Mouse (Mus musculus): ENCODE results near the gene Slc27a1.

Slc27a1 gene

DNA sequence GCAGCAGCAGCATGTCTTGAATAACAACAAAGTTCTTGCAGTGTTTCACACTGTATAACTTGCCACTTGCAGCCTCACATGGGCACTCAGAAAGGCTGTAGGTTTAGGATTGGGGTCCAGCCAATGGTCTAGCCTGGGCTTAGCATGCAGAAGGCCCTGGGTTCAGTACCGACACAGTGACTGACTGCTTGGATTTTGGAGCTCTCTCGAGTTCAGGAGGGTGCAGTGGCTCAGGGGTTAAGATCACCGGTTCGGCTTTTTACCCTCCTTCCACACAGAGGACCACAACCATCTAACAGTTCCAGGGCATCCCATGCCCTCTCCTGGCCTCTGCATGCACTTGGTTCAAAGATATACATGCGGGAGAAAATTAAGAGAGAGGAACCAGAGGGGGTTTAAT, 22.3 kb downstream of the Slc27a1 start:
- POLR2A ChIA-PET, result interaction anchor here (0.7 to 6.7 kb wide), 29 partner anchors 9 to 332 kb away, joined by 3 to 104 read pairs (median 5); partner anchors contain the start of genes Colgalt1 (in 3 of the 4), Slc27a1 (in 3 of the 4), Tmem221 (in 3 of the 4) and Mvb12a (in 2 of the 4)

DNA sequence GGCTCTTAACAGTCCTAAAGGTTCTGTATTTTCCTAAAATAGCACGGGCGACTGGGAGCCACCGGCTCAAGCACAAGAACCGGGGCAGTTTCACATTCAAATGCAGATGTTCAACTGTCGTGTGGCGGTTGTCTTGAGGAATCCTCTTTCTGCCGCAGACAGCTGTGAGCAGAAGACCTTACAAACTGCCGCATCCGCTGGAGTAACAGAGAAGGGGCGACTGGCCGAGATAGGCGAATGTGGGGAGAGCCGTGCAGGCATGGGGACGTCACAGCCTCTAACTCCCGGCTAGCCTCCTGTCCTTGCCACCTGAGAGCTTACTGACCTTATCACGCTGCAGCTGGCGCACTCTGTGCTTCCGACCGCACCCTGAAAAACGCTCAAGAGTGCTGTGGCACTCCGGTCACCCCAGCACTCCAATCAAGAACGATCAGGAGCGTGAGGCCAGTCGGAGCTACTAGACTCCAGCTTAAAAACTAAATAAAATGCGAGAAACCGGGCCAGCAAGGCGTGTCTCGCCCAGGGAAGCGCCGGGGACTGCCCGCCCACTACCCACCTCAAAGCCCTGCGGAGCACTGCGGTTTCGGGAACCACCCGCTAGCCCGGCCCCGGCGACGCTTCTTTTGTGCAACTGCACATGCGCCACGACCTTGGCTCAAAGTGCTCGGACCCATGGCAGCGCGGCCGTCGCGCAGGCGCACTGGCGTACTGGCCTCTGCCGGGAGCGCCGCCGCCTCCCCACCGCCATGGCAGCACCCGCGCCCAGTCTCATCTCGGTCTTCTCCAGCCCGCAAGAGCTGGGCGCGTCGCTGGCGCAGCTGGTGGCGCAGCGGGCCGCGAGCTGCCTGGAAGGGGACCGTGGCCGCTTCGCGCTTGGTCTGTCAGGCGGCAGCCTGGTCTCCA, 23.0 kb downstream of the Slc27a1 start, which contains the start of gene Pgls:
Gene Pgls (plus strand): TSS at position 706 of the 903 bp plus-strand sequence.
- CTCF ChIA-PET, result interaction anchor here (0.6 to 6.5 kb wide), 15 partner anchors 11 to 137 kb away, joined by 3 to 40 read pairs (median 7); partner anchors contain the start of genes Colgalt1 (in 1 of the 4) and Slc27a1 (in 1 of the 4)
- POLR2A ChIA-PET, result interaction anchor here (0.5 to 6.7 kb wide), 44 partner anchors 8 to 945 kb away, joined by 3 to 104 read pairs (median 4); partner anchors contain the start of genes Colgalt1 (in 3 of the 4), Slc27a1 (in 3 of the 4), Tmem221 (in 3 of the 4) and Mvb12a (in 2 of the 4)

More for the DNA sequence above, 22.3 kb downstream of the Slc27a1 start:
- CTCF ChIA-PET, result interaction anchor here (0.6 to 6.5 kb wide), 13 partner anchors 11 to 80 kb away, joined by 3 to 40 read pairs (median 7); partner anchors contain the start of genes Colgalt1 (in 1 of the 4) and Slc27a1 (in 1 of the 4)

- ChIA-PET POLR2A (interaction anchor here (0.6 to 6.7 kb wide), 43 partner anchors 10 to 330 kb away, joined by 3 to 104 read pairs (median 5); partner anchors contain the start of genes Colgalt1 (in 3 of the 4), Slc27a1 (in 3 of the 4), Tmem221 (in 2 of the 4) and Jak3 (in 1 of the 4)), CTCF (interaction anchor here in 2 of 4 experiments (0.6 to 6.5 kb wide), 15 partner anchors 10 to 136 kb away, joined by 3 to 40 read pairs (median 7); partner anchors contain the start of genes Colgalt1 (in 1 of the 2), Slc27a1 (in 1 of the 2) and Tmem221 (in 1 of the 2))
Observed at GRCm38 (mm10) chr8:71592374-71593170, 23.9 kb downstream of the Slc27a1 start.

DNA sequence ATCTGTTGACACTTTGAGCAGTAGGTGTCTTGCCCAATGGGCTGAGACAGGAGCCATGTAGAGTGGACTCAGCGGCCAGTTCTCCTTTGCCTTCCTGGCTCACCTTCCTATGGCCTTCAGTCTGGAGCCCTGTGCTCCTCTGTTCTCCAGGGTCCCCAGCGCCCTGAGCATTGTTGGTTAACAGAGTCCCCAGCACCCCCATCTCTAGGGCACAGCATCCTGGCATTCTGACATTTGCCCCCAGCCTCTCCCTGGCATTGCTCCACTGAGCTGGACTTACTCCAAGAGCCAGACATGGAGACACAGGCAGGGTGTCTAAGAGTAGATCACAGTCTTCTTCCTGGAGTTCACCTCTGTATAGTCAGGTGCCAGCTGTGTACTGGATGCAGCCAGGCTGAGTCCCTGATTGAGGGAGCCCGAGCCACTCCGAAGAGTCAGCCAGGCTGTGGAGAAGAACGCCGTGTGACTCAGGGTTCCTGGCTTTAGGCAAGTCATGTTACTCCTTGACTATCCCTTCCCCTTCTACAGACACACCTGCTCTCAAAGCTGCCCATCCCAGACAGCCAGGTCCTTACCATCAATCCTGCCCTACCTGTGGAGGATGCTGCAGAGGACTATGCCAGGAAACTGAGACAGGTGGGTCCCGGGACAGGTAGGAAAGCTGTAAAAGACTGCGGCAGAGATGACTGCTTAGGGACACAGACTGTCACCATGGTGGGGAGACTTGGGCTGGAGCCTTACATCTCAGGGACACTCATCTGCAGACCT, 25.1 kb downstream of the Slc27a1 start:
- POLR2A ChIA-PET, result interaction anchor here in 3 of 4 experiments (0.5 to 6.7 kb wide), 24 partner anchors 9 to 108 kb away, joined by 3 to 104 read pairs (median 5); partner anchors contain the start of genes Slc27a1 (in 3 of the 3), B3gnt3 (in 1 of the 3), Colgalt1 (in 1 of the 3) and Jak3 (in 1 of the 3)
- CTCF ChIA-PET, result interaction anchor here in 3 of 4 experiments (0.7 to 6.5 kb wide), 11 partner anchors 9 to 86 kb away, joined by 3 to 40 read pairs (median 4); partner anchors contain the start of gene Slc27a1 (in 1 of the 3)

- ChIA-PET POLR2A (interaction anchor here in 3 of 4 experiments (0.6 to 6.7 kb wide), 13 partner anchors 9 to 82 kb away, joined by 3 to 104 read pairs (median 6); partner anchors contain the start of genes Slc27a1 (in 3 of the 3), Jak3 (in 1 of the 3) and Mvb12a (in 1 of the 3)), CTCF (interaction anchor here in 3 of 4 experiments (0.6 to 6.5 kb wide), 12 partner anchors 9 to 1675 kb away, joined by 3 to 40 read pairs (median 5); partner anchors contain the start of gene Slc27a1 (in 1 of the 3))
Observed at GRCm38 (mm10) chr8:71594324-71594722, 25.6 kb downstream of the Slc27a1 start.

DNA sequence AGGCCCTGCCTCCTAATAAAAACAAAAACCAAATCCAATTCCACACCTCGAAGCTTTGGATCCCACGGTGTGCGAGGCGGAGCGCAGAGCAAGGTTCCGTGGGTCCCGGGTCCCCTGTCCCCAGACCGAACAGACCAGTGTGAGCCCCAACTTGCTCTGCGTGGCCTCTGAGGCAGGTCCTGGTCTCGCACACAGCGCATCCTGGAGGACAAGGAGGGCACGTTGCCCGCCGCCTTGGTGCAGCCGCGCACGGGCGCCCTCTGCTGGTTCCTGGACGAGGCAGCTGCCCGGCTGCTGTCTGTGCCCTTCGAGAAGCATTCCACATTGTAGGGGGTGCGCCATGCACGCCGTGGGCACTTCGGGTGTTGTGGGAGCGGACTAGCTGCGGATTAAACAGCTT, 27.2 kb downstream of the Slc27a1 start:
- ChIA-PET POLR2A (interaction anchor here (0.6 to 6.7 kb wide), 27 partner anchors 9 to 88 kb away, joined by 3 to 104 read pairs (median 3); partner anchors contain the start of genes Colgalt1 (in 2 of the 4), Slc27a1 (in 2 of the 4), Tmem221 (in 2 of the 4) and Nxnl1 (in 1 of the 4)), CTCF (interaction anchor here (0.6 to 6.5 kb wide), 54 partner anchors 9 to 190 kb away, joined by 3 to 40 read pairs (median 4); partner anchors contain the start of genes Colgalt1 (in 3 of the 4), Slc27a1 (in 3 of the 4), Tmem221 (in 2 of the 4) and Ankle1 (in 1 of the 4))

- POLR2A ChIA-PET, result interaction anchor here (0.6 to 6.7 kb wide), 23 partner anchors 9 to 89 kb away, joined by 3 to 104 read pairs (median 3); partner anchors contain the start of genes Colgalt1 (in 2 of the 4), Tmem221 (in 2 of the 4), Nxnl1 (in 1 of the 4) and Slc27a1 (in 1 of the 4)
- CTCF ChIA-PET, result interaction anchor here (0.6 to 6.5 kb wide), 54 partner anchors 9 to 190 kb away, joined by 3 to 40 read pairs (median 4); partner anchors contain the start of genes Colgalt1 (in 3 of the 4), Slc27a1 (in 3 of the 4), Tmem221 (in 2 of the 4) and Ankle1 (in 1 of the 4)
Observed at GRCm38 (mm10) chr8:71596384-71596783, 27.7 kb downstream of the Slc27a1 start.

DNA sequence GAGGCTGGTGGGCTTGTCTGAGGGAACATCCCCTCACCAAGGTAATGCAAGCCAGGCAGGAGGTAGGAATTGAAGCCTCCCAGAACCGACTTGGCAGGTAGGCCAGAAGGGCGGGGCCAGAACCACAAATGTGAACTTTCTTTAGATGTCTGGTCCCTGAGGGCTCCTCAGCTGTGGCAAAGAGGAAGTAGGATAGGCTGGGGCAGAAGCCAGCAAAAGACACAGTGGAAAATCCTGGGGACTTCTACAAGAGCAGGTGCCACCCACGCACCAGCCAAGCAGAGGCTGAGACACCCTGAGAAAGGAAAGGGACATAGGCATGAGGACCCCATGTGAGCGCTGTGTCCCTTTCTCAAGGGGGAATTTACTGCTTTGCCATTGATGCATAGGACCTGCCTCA, 28.1 kb downstream of the Slc27a1 start:
- POLR2A ChIA-PET, result interaction anchor here in 3 of 4 experiments (0.9 to 6.7 kb wide), 12 partner anchors 14 to 38 kb away, joined by 3 to 104 read pairs (median 4); partner anchors contain the start of genes Colgalt1 (in 2 of the 3), Tmem221 (in 2 of the 3), Nxnl1 (in 1 of the 3) and Slc27a1 (in 1 of the 3)
- CTCF ChIA-PET, result interaction anchor here (0.8 to 6.5 kb wide), 31 partner anchors 10 to 133 kb away, joined by 3 to 40 read pairs (median 5); partner anchors contain the start of genes Slc27a1 (in 2 of the 4), Colgalt1 (in 1 of the 4), Nxnl1 (in 1 of the 4) and Tmem221 (in 1 of the 4)

DNA sequence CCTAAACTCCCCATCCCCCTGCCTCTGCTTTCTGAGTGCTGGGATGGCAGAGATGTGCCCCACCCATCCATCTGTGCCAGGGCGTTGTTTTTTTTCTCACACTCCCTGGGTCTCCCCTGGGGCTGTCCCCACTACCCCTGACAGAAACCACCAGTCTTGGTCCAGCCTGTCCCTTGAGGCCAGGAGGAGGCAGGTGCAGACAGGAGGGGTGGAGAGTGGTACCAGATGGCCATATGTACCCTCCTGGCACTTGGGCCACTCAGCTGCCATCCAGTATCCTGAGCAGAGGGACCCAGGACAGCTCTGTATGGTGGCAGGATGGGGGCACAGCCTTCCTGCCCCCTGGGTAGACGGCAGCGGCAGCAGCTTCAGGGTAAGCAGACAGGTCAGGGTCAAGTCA, 28.8 kb downstream of the Slc27a1 start, which contains the start of gene Fam129c:
Gene Fam129c (plus strand): TSS at position 198 of the 400 bp plus-strand sequence.
- ChIA-PET POLR2A (interaction anchor here in 2 of 4 experiments (1.0 to 3.9 kb wide), 4 partner anchors 14 to 39 kb away, joined by 5 to 17 read pairs (median 12); partner anchors contain the start of genes Colgalt1 (in 1 of the 2) and Tmem221 (in 1 of the 2)), CTCF (interaction anchor here in 3 of 4 experiments (0.6 to 3.3 kb wide), 3 partner anchors 34 to 896 kb away, joined by 5 to 37 read pairs (median 9); no protein-coding TSS in a partner anchor)

GRCm38 (mm10) chr8:71598375-71598774, 29.7 kb downstream of the Slc27a1 start:
- POLR2A ChIA-PET, result interaction anchor here in 2 of 4 experiments (0.8 to 3.9 kb wide), 9 partner anchors 13 to 40 kb away, joined by 3 to 17 read pairs (median 5); partner anchors contain the start of genes Colgalt1 (in 2 of the 2), Tmem221 (in 2 of the 2) and Slc27a1 (in 1 of the 2)
- CTCF ChIA-PET, result interaction anchor here in 2 of 4 experiments (0.7 to 2.3 kb wide), 3 partner anchors 12 to 39 kb away, joined by 3 to 6 read pairs (median 3); partner anchors contain the start of gene Tmem221 (in 1 of the 2)

DNA sequence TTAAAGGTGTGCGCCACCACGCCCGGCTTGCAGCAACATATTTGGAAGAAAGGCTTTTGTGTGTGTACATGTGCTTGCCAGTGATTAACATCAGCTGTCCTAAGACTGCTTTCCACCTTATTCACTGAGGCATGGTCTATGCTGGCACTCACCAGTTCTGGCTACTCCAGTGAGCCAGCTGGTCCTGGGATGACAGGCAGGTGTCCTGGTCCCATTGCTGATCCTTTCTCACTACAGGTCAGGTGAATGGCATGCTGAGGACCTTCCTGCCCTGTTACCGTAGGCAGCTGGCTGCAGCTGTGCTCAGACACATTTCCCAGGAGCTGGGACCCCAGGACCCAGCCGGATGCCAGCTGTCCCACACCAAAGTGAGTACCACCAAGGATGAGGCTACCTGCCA, 30.2 kb downstream of the Slc27a1 start:
- ChIA-PET CTCF (interaction anchor here in 3 of 4 experiments (0.5 to 2.3 kb wide), 6 partner anchors 12 to 1597 kb away, joined by 3 to 6 read pairs (median 3); partner anchors contain the start of gene Tmem221 (in 1 of the 3)), POLR2A (interaction anchor here in 2 of 4 experiments (0.8 to 3.9 kb wide), 8 partner anchors 12 to 40 kb away, joined by 3 to 17 read pairs (median 6); partner anchors contain the start of genes Colgalt1 (in 2 of the 2), Tmem221 (in 2 of the 2) and Slc27a1 (in 1 of the 2))

DNA sequence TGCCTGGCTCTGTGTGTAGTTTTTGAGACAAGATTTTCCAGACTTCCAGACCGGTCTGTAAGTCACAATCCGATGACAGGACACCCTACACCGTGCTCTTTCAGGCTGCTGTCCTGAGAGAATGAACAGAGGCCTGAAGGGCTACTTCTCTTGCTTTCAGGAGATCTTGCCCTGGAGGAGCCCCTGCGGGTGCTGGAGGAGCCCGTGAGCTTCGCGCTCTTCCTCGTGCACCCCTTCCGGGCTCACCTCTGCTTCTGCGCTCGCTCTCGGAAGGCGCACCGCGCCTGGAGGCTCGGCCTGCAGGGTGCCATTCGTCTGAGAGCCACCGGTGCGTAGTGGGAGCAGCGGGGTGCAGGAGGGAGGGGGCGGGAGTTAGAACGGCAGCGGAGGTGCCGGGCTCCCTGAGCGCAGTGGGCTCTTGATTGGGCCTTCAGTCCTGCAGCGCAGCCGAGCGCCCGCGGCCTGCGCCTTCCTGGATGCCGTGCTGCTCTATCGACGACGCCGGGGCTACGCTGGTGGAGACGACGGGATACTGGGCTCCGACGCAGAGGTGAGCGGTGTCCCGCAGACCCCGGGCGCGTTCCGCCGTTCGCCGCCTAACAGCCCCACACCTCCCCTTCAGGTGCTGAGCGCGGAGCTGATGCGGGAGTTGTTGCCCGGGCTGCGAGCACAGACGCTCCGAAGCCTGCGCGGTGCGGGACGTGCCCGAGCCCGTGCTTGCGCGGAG, 33.4 kb downstream of the Slc27a1 start:
- ChIA-PET CTCF (interaction anchor here (0.6 to 2.7 kb wide), 21 partner anchors 8 to 78 kb away, joined by 3 to 21 read pairs (median 4); partner anchors contain the start of genes Tmem221 (in 2 of the 4), Colgalt1 (in 1 of the 4) and Pgls (in 1 of the 4)), POLR2A (interaction anchor here (0.6 to 5.3 kb wide), 56 partner anchors 8 to 904 kb away, joined by 3 to 88 read pairs (median 6); partner anchors contain the start of genes Colgalt1 (in 4 of the 4), Mvb12a (in 3 of the 4), Pgls (in 3 of the 4) and Slc27a1 (in 3 of the 4))

DNA sequence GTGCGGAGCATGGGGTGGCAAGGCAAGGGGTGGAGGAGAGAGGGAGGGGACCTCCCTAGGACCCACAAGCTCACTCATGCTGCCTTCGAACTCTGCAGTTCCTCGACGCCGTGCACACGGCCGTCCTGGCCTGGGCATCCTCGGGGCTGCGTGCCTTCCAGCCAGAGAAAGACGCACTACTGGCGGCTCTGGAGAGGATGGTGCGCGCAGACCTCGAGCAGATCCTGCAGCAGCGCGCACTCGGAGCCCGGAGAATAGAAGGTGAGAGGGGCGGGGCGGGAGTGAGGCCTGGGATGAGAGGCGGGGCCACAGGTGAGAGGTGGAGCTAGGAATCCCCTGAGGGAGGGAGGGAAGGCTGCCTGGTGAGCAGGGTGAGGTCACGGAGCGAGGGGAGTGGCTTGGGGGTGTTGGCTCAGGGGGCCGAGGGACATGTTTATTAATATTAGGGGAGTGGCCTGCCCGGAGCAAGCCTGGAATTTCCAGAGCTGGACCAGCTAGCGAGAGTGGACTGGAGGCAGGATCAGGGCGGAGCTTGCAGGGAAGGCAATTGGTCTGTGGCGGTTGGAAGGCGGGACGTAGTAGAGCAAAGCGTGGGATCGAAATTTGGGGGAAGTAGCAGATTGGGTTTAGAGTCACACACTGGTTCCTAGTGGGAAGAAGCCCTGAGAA, 34.1 kb downstream of the Slc27a1 start:
- POLR2A ChIA-PET, result interaction anchor here (0.6 to 5.3 kb wide), 85 partner anchors 8 to 943 kb away, joined by 3 to 88 read pairs (median 4); partner anchors contain the start of genes Colgalt1 (in 4 of the 4), Mvb12a (in 3 of the 4), Pgls (in 3 of the 4) and Slc27a1 (in 3 of the 4)
- CTCF ChIA-PET, result interaction anchor here (0.5 to 2.7 kb wide), 35 partner anchors 8 to 1229 kb away, joined by 3 to 21 read pairs (median 4); partner anchors contain the start of genes Tmem221 (in 2 of the 4), Colgalt1 (in 1 of the 4), Comp (in 1 of the 4) and Pgls (in 1 of the 4)

All from embryonic stem cell, embryonic (primary cell).